Mouse (Mus musculus): Measurements from ENCODE around the gene Olfr911-ps1. TPM values are rescaled to one million over a fixed set of nuclear protein-coding genes. Genes with fewer than 3 reads are reported as not detected.

Olfr911-ps1 gene
- not detected in 2 replicates for polyA plus RNA-seq (2015; fragmentation: Nextera tagmentation; extraction: Ambion mirVana)

- Histone ChIP-seq H3K9ac (replicated peaks; ENCODE audit: low read depth, low read length) (no peak within 1 kb of the TSS), H3K36me3 (ENCODE audit: control insufficient read depth, insufficient read depth) (no peaks in the 10 kb centered on the region), H3K4me2 (ENCODE audit: low read length) (no peak within 1 kb of the TSS), H3K27ac (ENCODE audit: low read length) (no peak within 1 kb of the TSS), H3K4me1 (replicated peaks; ENCODE audit: control insufficient read depth, insufficient read depth, low read length) (no peaks in the 10 kb centered on the region), H3K4me3 (replicated peaks; ENCODE audit: low read length) (no peak within 1 kb of the TSS), H3K27me3 (replicated peaks; ENCODE audit: control insufficient read depth, insufficient read depth, low read length) (no peaks in the 10 kb centered on the region), H3K9me3 (ENCODE audit: control insufficient read depth, low read length) (no peaks in the 10 kb centered on the region)
- WGBS, result 74% methylated on average over 1 of the region's 1 CpGs
- no peak for ATAC-seq
Observed at GRCm38 (mm10) chr9:38521280-38521679, at the start of gene Olfr911-ps1. Gene Olfr911-ps1 (plus strand): TSS chr9:38521580.

DNA sequence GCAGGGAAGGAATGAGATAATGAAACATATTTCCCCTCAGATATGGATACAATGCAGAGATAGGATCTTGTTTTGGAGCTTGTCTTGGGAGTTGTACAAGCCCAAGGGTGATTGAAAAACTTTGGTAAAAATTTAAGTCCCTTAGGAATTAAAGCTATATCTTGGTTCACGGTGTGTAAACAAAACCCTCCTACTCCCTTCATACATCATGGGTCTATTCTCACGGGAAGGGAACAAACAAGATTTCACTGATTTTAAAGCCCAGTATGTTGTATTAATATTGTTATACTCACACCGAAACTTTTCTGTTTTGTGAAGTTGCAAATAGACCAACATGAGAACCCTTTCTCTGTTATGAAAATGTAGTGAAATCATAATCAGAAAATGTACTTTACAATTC is 34.6 kb upstream of the Olfr911-ps1 start, which contains the start of gene Olfr906:
Olfr906 (plus strand) TSS at position 301 of the 400 bp plus-strand sequence.
- H3K9ac ChIP-seq (replicated peaks; ENCODE audit: low read depth, low read length), result no peak within 1 kb of the TSS
- WGBS, result 92% methylated on average over 3 of the region's 3 CpGs
- ATAC-seq, result no peak

DNA sequence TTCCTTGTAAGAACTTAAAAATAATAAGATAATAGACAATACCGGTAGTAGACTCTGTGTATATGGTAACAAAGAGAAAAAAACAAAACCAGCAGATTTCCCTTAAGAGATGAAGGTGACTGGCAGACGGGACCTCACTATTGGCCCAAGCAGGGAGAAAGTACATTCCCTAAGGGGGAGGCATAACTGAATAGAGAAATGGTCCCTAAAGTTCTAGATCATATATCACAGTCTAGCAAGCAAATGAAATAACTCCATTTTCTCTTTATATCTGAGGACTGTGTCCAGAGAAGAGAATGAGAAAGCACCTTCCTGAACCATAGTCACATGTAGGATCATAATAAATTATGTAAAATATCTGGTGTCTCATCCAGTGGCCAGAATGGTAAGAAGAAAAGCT is 25.9 kb upstream of the Olfr911-ps1 start, which contains the start of gene Olfr907:
Olfr907 (plus strand) TSS at position 301 of the 400 bp plus-strand sequence.
- 86% methylated on average over 2 of the region's 2 CpGs for WGBS
- H3K4me3 ChIP-seq (replicated peaks; ENCODE audit: low read length), result no peak within 1 kb of the TSS
- ATAC-seq, result no peak

More for the DNA sequence above, 34.6 kb upstream of the Olfr911-ps1 start, which contains the start of gene Olfr906:
- no peak within 1 kb of the TSS for H3K4me2 ChIP-seq (ENCODE audit: low read length)
- no peaks in the 10 kb centered on the region for H3K4me1 ChIP-seq (replicated peaks; ENCODE audit: control insufficient read depth, insufficient read depth, low read length)
- no peak within 1 kb of the TSS for H3K27ac ChIP-seq (ENCODE audit: low read length)
- H3K27me3 ChIP-seq (replicated peaks; ENCODE audit: control insufficient read depth, insufficient read depth, low read length), result no peaks in the 10 kb centered on the region
- H3K36me3 ChIP-seq (ENCODE audit: control insufficient read depth, insufficient read depth), result no peaks in the 10 kb centered on the region
- no peaks in the 10 kb centered on the region; the same call in 1 of the 2 replicates for H3K9me3 ChIP-seq (ENCODE audit: control insufficient read depth, low read length)
- H3K4me3 ChIP-seq (replicated peaks; ENCODE audit: low read length), result no peak within 1 kb of the TSS

DNA sequence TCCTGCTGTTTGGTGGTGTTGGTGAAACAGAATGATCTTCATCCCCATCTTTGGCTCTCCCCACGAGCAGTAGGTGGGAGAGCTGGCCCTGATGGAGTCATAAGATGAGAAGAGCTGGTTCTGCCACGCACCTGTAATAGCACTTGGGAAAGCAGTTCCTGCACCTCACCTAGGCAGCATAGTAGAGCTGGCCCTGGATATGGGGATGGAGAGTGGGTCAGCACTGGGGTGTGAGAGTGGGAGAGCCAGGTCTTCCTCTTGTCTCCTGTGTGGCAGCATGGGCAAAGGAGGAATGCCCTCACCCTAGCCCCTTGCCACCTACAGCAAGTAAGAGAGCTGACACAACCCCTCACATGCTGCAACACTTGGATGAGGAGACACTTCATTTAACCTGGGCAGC is 9.0 kb upstream of the Olfr911-ps1 start:
- no peak overlapping the region for H3K4me2 ChIP-seq (ENCODE audit: low read length)
- no peak overlapping the region for H3K27ac ChIP-seq (ENCODE audit: low read length)
- WGBS, result 83% methylated on average over 2 of the region's 2 CpGs
- H3K4me1 ChIP-seq (replicated peaks; ENCODE audit: control insufficient read depth, insufficient read depth, low read length), result no peaks in the 10 kb centered on the region
- H3K27me3 ChIP-seq (replicated peaks; ENCODE audit: control insufficient read depth, insufficient read depth, low read length), result no peaks in the 10 kb centered on the region
- H3K4me3 ChIP-seq (replicated peaks; ENCODE audit: low read length), result no peak overlapping the region
- ATAC-seq, result no peak
- H3K36me3 ChIP-seq (ENCODE audit: control insufficient read depth, insufficient read depth), result no peaks in the 10 kb centered on the region
- no peak overlapping the region for H3K9ac ChIP-seq (replicated peaks; ENCODE audit: low read depth, low read length)
- H3K9me3 ChIP-seq (ENCODE audit: control insufficient read depth, low read length), result no peaks in the 10 kb centered on the region

More for the DNA sequence above, 25.9 kb upstream of the Olfr911-ps1 start, which contains the start of gene Olfr907:
- no peak within 1 kb of the TSS for H3K4me2 ChIP-seq (ENCODE audit: low read length)
- no peak within 1 kb of the TSS for H3K9ac ChIP-seq (replicated peaks; ENCODE audit: low read depth, low read length)
- H3K9me3 ChIP-seq (ENCODE audit: control insufficient read depth, low read length), result no peaks in the 10 kb centered on the region
- H3K4me1 ChIP-seq (replicated peaks; ENCODE audit: control insufficient read depth, insufficient read depth, low read length), result no peaks in the 10 kb centered on the region
- no peaks in the 10 kb centered on the region for H3K27me3 ChIP-seq (replicated peaks; ENCODE audit: control insufficient read depth, insufficient read depth, low read length)
- no peak within 1 kb of the TSS for H3K27ac ChIP-seq (ENCODE audit: low read length)
- H3K36me3 ChIP-seq (ENCODE audit: control insufficient read depth, insufficient read depth), result no peaks in the 10 kb centered on the region

- H3K9me3 ChIP-seq (ENCODE audit: control insufficient read depth, low read length), result no peaks in the 10 kb centered on the region
- no peaks in the 10 kb centered on the region for H3K27me3 ChIP-seq (replicated peaks; ENCODE audit: control insufficient read depth, insufficient read depth, low read length)
- WGBS, result 91% methylated on average over 2 of the region's 2 CpGs
- H3K4me1 ChIP-seq (replicated peaks; ENCODE audit: control insufficient read depth, insufficient read depth, low read length), result no peaks in the 10 kb centered on the region
- no peaks in the 10 kb centered on the region for H3K36me3 ChIP-seq (ENCODE audit: control insufficient read depth, insufficient read depth)
- no peak within 1 kb of the TSS for H3K4me2 ChIP-seq (ENCODE audit: low read length)
- ATAC-seq, result no peak
- no peak within 1 kb of the TSS for H3K27ac ChIP-seq (ENCODE audit: low read length)
- H3K4me3 ChIP-seq (replicated peaks; ENCODE audit: low read length), result no peak within 1 kb of the TSS
- no peak within 1 kb of the TSS for H3K9ac ChIP-seq (replicated peaks; ENCODE audit: low read depth, low read length)
Observed at GRCm38 (mm10) chr9:38537549-38537948, 16.2 kb downstream of the Olfr911-ps1 start, which contains the start of gene Olfr910. Gene Olfr910 (plus strand): TSS chr9:38537849.

Other genes with a start within 250 kb of the Olfr911-ps1 start
- not detected in 2 replicates for gene Olfr896-ps1, start 230.5 kb upstream of the Olfr911-ps1 start, polyA plus RNA-seq (2015; fragmentation: Nextera tagmentation; extraction: Ambion mirVana)
- not detected in 2 replicates for gene Olfr25, start 192.5 kb upstream of the Olfr911-ps1 start, polyA plus RNA-seq (2015; fragmentation: Nextera tagmentation; extraction: Ambion mirVana)
- gene Olfr898, start 173.2 kb upstream of the Olfr911-ps1 start, polyA plus RNA-seq (2015; fragmentation: Nextera tagmentation; extraction: Ambion mirVana), result not detected in 2 replicates
- not detected in 2 replicates for gene Olfr250, start 154.7 kb upstream of the Olfr911-ps1 start, polyA plus RNA-seq (2015; fragmentation: Nextera tagmentation; extraction: Ambion mirVana)
- gene Olfr251, start 144.5 kb upstream of the Olfr911-ps1 start, polyA plus RNA-seq (2015; fragmentation: Nextera tagmentation; extraction: Ambion mirVana), result not detected in 2 replicates
- gene Olfr147, start 119.9 kb upstream of the Olfr911-ps1 start, polyA plus RNA-seq (2015; fragmentation: Nextera tagmentation; extraction: Ambion mirVana), result not detected in 2 replicates
- gene Olfr901, start 92.1 kb upstream of the Olfr911-ps1 start, polyA plus RNA-seq (2015; fragmentation: Nextera tagmentation; extraction: Ambion mirVana), result not detected in 2 replicates
- not detected in 2 replicates for gene Olfr902, start 73.9 kb upstream of the Olfr911-ps1 start, polyA plus RNA-seq (2015; fragmentation: Nextera tagmentation; extraction: Ambion mirVana)
- not detected in 2 replicates for gene Olfr904, start 58.4 kb upstream of the Olfr911-ps1 start, polyA plus RNA-seq (2015; fragmentation: Nextera tagmentation; extraction: Ambion mirVana)
- gene Olfr905, start 50.5 kb upstream of the Olfr911-ps1 start, polyA plus RNA-seq (2015; fragmentation: Nextera tagmentation; extraction: Ambion mirVana), result not detected in 2 replicates
- gene Olfr906, start 34.5 kb upstream of the Olfr911-ps1 start, polyA plus RNA-seq (2015; fragmentation: Nextera tagmentation; extraction: Ambion mirVana), result not detected in 2 replicates
- not detected in 2 replicates for gene Olfr907, start 25.8 kb upstream of the Olfr911-ps1 start, polyA plus RNA-seq (2015; fragmentation: Nextera tagmentation; extraction: Ambion mirVana)
- not detected in 2 replicates for gene Olfr910, start 16.3 kb downstream of the Olfr911-ps1 start, polyA plus RNA-seq (2015; fragmentation: Nextera tagmentation; extraction: Ambion mirVana)
- not detected in 2 replicates for gene Olfr912, start 58.6 kb downstream of the Olfr911-ps1 start, polyA plus RNA-seq (2015; fragmentation: Nextera tagmentation; extraction: Ambion mirVana)
- gene Olfr913, start 71.2 kb downstream of the Olfr911-ps1 start, polyA plus RNA-seq (2015; fragmentation: Nextera tagmentation; extraction: Ambion mirVana), result not detected in 2 replicates
- gene Olfr914, start 83.5 kb downstream of the Olfr911-ps1 start, polyA plus RNA-seq (2015; fragmentation: Nextera tagmentation; extraction: Ambion mirVana), result not detected in 2 replicates
- not detected in 2 replicates for gene Olfr916, start 138.3 kb downstream of the Olfr911-ps1 start, polyA plus RNA-seq (2015; fragmentation: Nextera tagmentation; extraction: Ambion mirVana)
- gene Olfr917, start 144.3 kb downstream of the Olfr911-ps1 start, polyA plus RNA-seq (2015; fragmentation: Nextera tagmentation; extraction: Ambion mirVana), result not detected in 2 replicates
- not detected in 2 replicates for gene Olfr918, start 153.0 kb downstream of the Olfr911-ps1 start, polyA plus RNA-seq (2015; fragmentation: Nextera tagmentation; extraction: Ambion mirVana)
- gene Olfr919, start 182.1 kb downstream of the Olfr911-ps1 start, polyA plus RNA-seq (2015; fragmentation: Nextera tagmentation; extraction: Ambion mirVana), result not detected in 2 replicates
- gene Vwa5a, start 196.7 kb downstream of the Olfr911-ps1 start, polyA plus RNA-seq (2015; fragmentation: Nextera tagmentation; extraction: Ambion mirVana), result 4.8 and 8.0 TPM in 2 replicates
- not detected in 2 replicates for gene Olfr920, start 230.7 kb downstream of the Olfr911-ps1 start, polyA plus RNA-seq (2015; fragmentation: Nextera tagmentation; extraction: Ambion mirVana)